Mouse (Mus musculus) stomach, postnatal 0 days (tissue): ENCODE measurements at regions not wholly inside any gene's neighbourhood (a gene's known extent, or its start where the extent isn't known, plus 50 kb on each side); places are given as distances from the start of the nearest gene placed in this dataset.

Experiments used
- CTCF ChIP-seq: IDR thresholded peaks from 2 replicates; pipeline ENCODE4 v1.5.1; 2016; ENCODE audit warnings: antibody characterized with exemption, low read depth, mild to moderate bottlenecking, moderate library complexity
- EP300 ChIP-seq: optimal IDR thresholded peaks from 2 replicates; pipeline ENCODE3; 2016; ENCODE audit warnings: antibody characterized with exemption

DNA sequence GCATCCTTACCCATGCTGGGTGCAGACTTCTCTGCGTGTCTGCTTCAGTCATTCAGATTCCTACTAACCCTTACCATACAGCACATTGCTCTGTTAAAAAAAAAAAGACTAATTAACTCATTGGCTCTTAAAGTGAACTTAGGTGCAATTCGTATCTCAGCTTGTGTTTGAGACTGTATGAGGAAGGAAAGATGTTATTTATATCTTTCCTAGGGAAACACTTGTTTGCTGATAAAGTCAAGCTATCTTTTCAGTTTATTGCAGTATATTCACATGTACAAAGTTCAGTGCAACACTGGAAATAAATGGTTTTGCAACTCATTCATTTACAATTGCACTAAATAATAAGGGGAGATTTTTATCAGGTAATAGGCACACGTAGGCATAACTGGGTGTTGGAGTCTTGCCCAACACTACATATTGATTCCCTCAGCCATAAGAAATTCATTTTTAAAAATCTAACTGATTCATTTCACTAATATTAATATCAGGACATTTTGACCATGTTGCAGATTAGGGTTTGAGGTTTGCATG is 257.8 kb upstream of the Chrm3 start:
- TF ChIP-seq CTCF = no peak
- no peak for TF ChIP-seq EP300
